Mouse (Mus musculus) C2C12 (cell line): Measurements from ENCODE around the gene Usp22.

Experiments used
- CTCF ChIP-seq: IDR thresholded peaks from one replicate; pipeline ENCODE4 v1.5.1; 2011; ENCODE audit not compliant: control insufficient read depth, insufficient read depth, insufficient read length
- MAX ChIP-seq: IDR thresholded peaks from one replicate; pipeline ENCODE4 v1.6.1; 2011; ENCODE audit warnings: mild to moderate bottlenecking, control low read depth
- MYOG ChIP-seq: IDR thresholded peaks from one replicate; pipeline ENCODE4 v1.6.1; 2011; ENCODE audit not compliant: control insufficient read depth, insufficient read length; ENCODE audit errors: extremely low read depth

- no peak for TF ChIP-seq CTCF
- TF ChIP-seq MAX = no peak
- no peak for TF ChIP-seq MYOG
Observed at GRCm38 (mm10) chr11:61150233-61151001, 24.4 kb downstream of the Usp22 start.
